Mouse (Mus musculus) heart, embryonic 11.5 days (tissue): ENCODE results near the gene Ppp1r37. TPM values are rescaled to one million over a fixed set of nuclear protein-coding genes. Genes with fewer than 3 reads are reported as not detected.

Experiments
- ATAC-seq: fragments of 200-750 bp; cut with Nextera tagmentation; replicated peaks from 2 replicates; pipeline ENCODE4 v1.8.0; 2017; ENCODE audit warnings: moderate library complexity; ENCODE audit not compliant: insufficient number of reproducible peaks, low FRiP score, low TSS enrichment
- H3K27ac ChIP-seq: fragments of 300-500 bp; sonication (generic); 2 replicates; pipeline ENCODE4 v1.5.1; 2014; ENCODE audit warnings: mild to moderate bottlenecking, low read depth, low read length
- H3K27me3 ChIP-seq: fragments of 300-500 bp; sonication (generic); 2 replicates; pipeline ENCODE4 v1.6.1; 2014; ENCODE audit warnings: mild to moderate bottlenecking, low read length, mixed read lengths; ENCODE audit not compliant: control insufficient read depth, insufficient read depth
- H3K36me3 ChIP-seq: fragments of 300-500 bp; sonication (generic); 2 replicates; pipeline ENCODE4 v1.6.1; 2014; ENCODE audit warnings: mild to moderate bottlenecking, low read length, moderate library complexity, mixed read lengths; ENCODE audit not compliant: control insufficient read depth, insufficient read depth
- H3K4me1 ChIP-seq: fragments of 300-500 bp; sonication (generic); 2 replicates; pipeline ENCODE4 v1.6.1; 2014; ENCODE audit warnings: low read length; ENCODE audit not compliant: control insufficient read depth, insufficient read depth
- H3K4me2 ChIP-seq: fragments of 300-500 bp; sonication (generic); 2 replicates; pipeline ENCODE4 v1.6.1; 2014; ENCODE audit warnings: mild to moderate bottlenecking, moderate library complexity
- H3K4me3 ChIP-seq: fragments of 300-500 bp; sonication (generic); 2 replicates; pipeline ENCODE4 v1.5.1; 2014; ENCODE audit warnings: low read depth, low read length
- H3K9ac ChIP-seq: fragments of 300-500 bp; sonication (generic); 2 replicates; pipeline ENCODE4 v1.6.1; 2014; ENCODE audit warnings: mild to moderate bottlenecking, low read depth, low read length, moderate library complexity
- H3K9me3 ChIP-seq: fragments of 300-500 bp; sonication (generic); replicated peaks from 2 replicates; pipeline ENCODE4 v1.6.1; 2016; ENCODE audit warnings: low read length; ENCODE audit not compliant: control insufficient read depth
- WGBS: fragments of 180-500 bp; shearing (Covaris S2); extraction: QIAGEN DNeasy Blood & Tissue Kit; methylation state at CpG from one replicate; pipeline ENCODE4 v1.1.7; 2014; ENCODE audit not compliant: insufficient replicate concordance; 5-methylcytosine and 5-hydroxymethylcytosine counted together
- polyA plus RNA-seq: library from polyadenylated mRNA; unstranded; fragments of >200 nt; fragmentation: Nextera tagmentation; extraction: Ambion mirVana; gene quantifications from 2 replicates; pipeline ENCODE4 v1.2.1, GENCODE M21; 2014

Ppp1r37 gene
- polyA plus RNA-seq, 1 experiment from 2014 or later, result 5.2 TPM

- Histone ChIP-seq H3K9me3 (no peaks in the 10 kb centered on the region), H3K9ac (no peak overlapping the region), H3K4me1 (peaks cover 20% of the 10 kb centered on the region), H3K27ac (no peak overlapping the region), H3K36me3 (no peaks in the 10 kb centered on the region), H3K27me3 (no peaks in the 10 kb centered on the region), H3K4me2 (no peak overlapping the region), H3K4me3 (no peak overlapping the region)
- ATAC-seq, result no peak
- 88% methylated on average over 2 of the region's 2 CpGs for WGBS
Observed at GRCm38 (mm10) chr7:19540771-19541566, 21.9 kb downstream of the Ppp1r37 start.

GRCm38 (mm10) chr7:19534676-19535075 is 28.2 kb downstream of the Ppp1r37 start:
- no peak overlapping the region for H3K4me3 ChIP-seq
- no peak overlapping the region for H3K27ac ChIP-seq
- WGBS, result 94% methylated on average over 10 of the region's 10 CpGs
- ATAC-seq, result no peak
- no peaks in the 10 kb centered on the region for H3K27me3 ChIP-seq
- no peaks in the 10 kb centered on the region for H3K9me3 ChIP-seq
- H3K4me2 ChIP-seq, result no peak overlapping the region
- H3K9ac ChIP-seq, result no peak overlapping the region
- peaks cover 24% of the 10 kb centered on the region for H3K36me3 ChIP-seq
- no peaks in the 10 kb centered on the region; the same call in 1 of the 2 replicates for H3K4me1 ChIP-seq

- Histone ChIP-seq H3K9ac (no peak overlapping the region), H3K27ac (no peak overlapping the region), H3K27me3 (no peaks in the 10 kb centered on the region), H3K4me2 (no peak overlapping the region), H3K9me3 (no peaks in the 10 kb centered on the region), H3K36me3 (peaks cover 24% of the 10 kb centered on the region), H3K4me3 (no peak overlapping the region), H3K4me1 (no peaks in the 10 kb centered on the region)
- ATAC-seq, result no peak
- 95% methylated on average over 14 of the region's 14 CpGs for WGBS
Observed at GRCm38 (mm10) chr7:19532240-19532639, 30.6 kb downstream of the Ppp1r37 start.

GRCm38 (mm10) chr7:19531077-19531476 is 31.8 kb downstream of the Ppp1r37 start:
- Histone ChIP-seq H3K9me3 (no peaks in the 10 kb centered on the region), H3K4me3 (no peak overlapping the region), H3K4me2 (no peak overlapping the region), H3K9ac (no peak overlapping the region), H3K27ac (no peak overlapping the region), H3K36me3 (peaks cover 24% of the 10 kb centered on the region), H3K27me3 (no peaks in the 10 kb centered on the region), H3K4me1 (no peaks in the 10 kb centered on the region)
- ATAC-seq, result no peak
- 76% methylated on average over 10 of the region's 10 CpGs for WGBS

GRCm38 (mm10) chr7:19525105-19525481 is 37.8 kb downstream of the Ppp1r37 start:
- Histone ChIP-seq H3K36me3 (no peaks in the 10 kb centered on the region), H3K4me1 (peaks cover 15% of the 10 kb centered on the region), H3K4me3 (no peak overlapping the region), H3K27ac (no peak overlapping the region), H3K27me3 (peaks cover 56% of the 10 kb centered on the region), H3K9me3 (no peaks in the 10 kb centered on the region), H3K9ac (no peak overlapping the region), H3K4me2 (no peak overlapping the region)
- WGBS, result 68% methylated on average over 2 of the region's 2 CpGs
- ATAC-seq, result no peak

- Histone ChIP-seq H3K9me3 (no peaks in the 10 kb centered on the region), H3K27me3 (peaks cover 60% of the 10 kb centered on the region), H3K36me3 (no peaks in the 10 kb centered on the region), H3K4me2 (peak overlapping the region; percentile 82), H3K4me3 (peak overlapping the region; percentile 44), H3K27ac (no peak overlapping the region), H3K4me1 (peaks cover 20% of the 10 kb centered on the region), H3K9ac (peak overlapping the region; percentile 52; the same call in 1 of the 2 replicates)
- 12% methylated on average over 24 of the region's 24 CpGs for WGBS
- ATAC-seq, result no peak
Observed at GRCm38 (mm10) chr7:19524420-19525104, 38.3 kb downstream of the Ppp1r37 start.

- H3K4me3 ChIP-seq, result peak overlapping the region; percentile 44
- H3K27ac ChIP-seq, result no peak overlapping the region
- peak overlapping the region; percentile 52; the same call in 1 of the 2 replicates for H3K9ac ChIP-seq
- no peak for ATAC-seq
- H3K9me3 ChIP-seq, result no peaks in the 10 kb centered on the region
- peak overlapping the region; percentile 82 for H3K4me2 ChIP-seq
- WGBS, result 2% methylated on average over 64 of the region's 64 CpGs
- peaks cover 22% of the 10 kb centered on the region for H3K4me1 ChIP-seq
- peaks cover 67% of the 10 kb centered on the region for H3K27me3 ChIP-seq
- H3K36me3 ChIP-seq, result no peaks in the 10 kb centered on the region
Observed at GRCm38 (mm10) chr7:19523757-19524419, 39.0 kb downstream of the Ppp1r37 start.

- H3K27ac ChIP-seq, result no peak overlapping the region
- no peaks in the 10 kb centered on the region for H3K36me3 ChIP-seq
- H3K4me1 ChIP-seq, result peaks cover 22% of the 10 kb centered on the region
- H3K9ac ChIP-seq, result no peak overlapping the region
- H3K4me3 ChIP-seq, result peak overlapping the region; percentile 44
- no peak for ATAC-seq
- H3K9me3 ChIP-seq, result no peaks in the 10 kb centered on the region
- 14% methylated on average over 70 of the region's 72 CpGs for WGBS
- H3K4me2 ChIP-seq, result peak overlapping the region; percentile 82
- peaks cover 74% of the 10 kb centered on the region for H3K27me3 ChIP-seq
Observed at GRCm38 (mm10) chr7:19523017-19523756, 39.7 kb downstream of the Ppp1r37 start.
